Mouse (Mus musculus) monocyte, adult 2 months (primary cell): ENCODE results near the gene Chek1.

Experiments
- DNase-seq, 2 experiments: peaks; one replicate each; pipeline ENCODE4 v3.0.0; 2022; ENCODE audit warnings: low spot score in 2 of 2, low read depth in 1 of 2

The Chek1 gene

DNA sequence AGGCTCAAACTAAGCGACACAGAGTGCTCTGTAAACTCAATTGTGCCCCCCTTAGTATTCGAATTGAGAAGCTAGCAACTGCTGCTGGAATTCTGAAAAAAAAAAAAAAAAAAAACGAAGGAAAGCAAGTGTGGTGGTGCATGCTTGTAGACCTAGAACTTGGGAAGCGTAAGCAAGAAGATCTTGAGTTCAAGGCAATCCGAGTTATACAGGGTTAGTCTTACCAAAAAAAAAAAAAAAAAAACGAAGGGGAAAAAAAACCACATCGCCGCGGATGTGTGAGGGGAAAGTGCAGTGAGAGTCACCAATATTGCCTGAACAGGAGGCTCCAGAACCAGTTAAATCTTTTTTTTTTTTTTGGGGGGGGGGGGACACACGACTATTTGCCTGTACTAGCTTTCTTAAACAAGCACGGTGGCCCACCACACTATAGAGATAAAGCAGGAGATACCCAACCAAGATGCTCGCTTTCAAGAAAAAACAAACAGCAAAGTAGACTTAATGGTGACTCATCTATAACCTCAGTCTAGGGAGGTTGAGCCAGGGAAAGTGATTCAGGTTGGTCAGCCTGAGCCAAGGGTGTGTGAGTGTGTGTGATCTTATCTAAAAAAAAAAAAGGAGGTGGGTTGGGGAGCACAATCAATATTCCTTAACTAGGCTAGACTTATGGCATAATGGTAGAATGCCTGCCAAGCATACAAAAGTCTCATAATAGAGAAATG, at the start of gene Chek1:
Gene Chek1 (minus strand): TSS at position 32 of the 722 bp plus-strand sequence.
- no peak for DNase-seq

DNA sequence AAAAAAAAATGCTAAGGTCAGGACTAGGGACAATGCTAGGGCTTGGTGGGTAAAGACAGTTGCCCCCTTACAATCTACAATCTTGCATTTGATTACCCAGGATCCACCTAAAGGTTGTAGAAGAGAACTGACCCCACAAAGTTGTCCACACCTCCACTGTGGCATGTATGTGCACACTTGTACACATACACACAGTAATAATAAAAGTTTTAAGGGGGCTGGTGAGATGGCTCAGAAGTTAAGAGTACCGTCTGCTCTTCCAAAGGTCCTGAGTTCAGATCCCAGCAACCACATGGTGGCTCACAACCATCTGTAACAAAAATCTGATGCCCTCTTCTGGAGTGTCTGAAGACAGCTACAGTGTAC, 42.2 kb upstream of the Chek1 start:
- DNase-seq = no peak

- peak in 1 of 2 experiments; percentile 8 for DNase-seq
Measured at GRCm38 (mm10) chr9:36768156-36769047, 41.5 kb upstream of the Chek1 start.

DNA sequence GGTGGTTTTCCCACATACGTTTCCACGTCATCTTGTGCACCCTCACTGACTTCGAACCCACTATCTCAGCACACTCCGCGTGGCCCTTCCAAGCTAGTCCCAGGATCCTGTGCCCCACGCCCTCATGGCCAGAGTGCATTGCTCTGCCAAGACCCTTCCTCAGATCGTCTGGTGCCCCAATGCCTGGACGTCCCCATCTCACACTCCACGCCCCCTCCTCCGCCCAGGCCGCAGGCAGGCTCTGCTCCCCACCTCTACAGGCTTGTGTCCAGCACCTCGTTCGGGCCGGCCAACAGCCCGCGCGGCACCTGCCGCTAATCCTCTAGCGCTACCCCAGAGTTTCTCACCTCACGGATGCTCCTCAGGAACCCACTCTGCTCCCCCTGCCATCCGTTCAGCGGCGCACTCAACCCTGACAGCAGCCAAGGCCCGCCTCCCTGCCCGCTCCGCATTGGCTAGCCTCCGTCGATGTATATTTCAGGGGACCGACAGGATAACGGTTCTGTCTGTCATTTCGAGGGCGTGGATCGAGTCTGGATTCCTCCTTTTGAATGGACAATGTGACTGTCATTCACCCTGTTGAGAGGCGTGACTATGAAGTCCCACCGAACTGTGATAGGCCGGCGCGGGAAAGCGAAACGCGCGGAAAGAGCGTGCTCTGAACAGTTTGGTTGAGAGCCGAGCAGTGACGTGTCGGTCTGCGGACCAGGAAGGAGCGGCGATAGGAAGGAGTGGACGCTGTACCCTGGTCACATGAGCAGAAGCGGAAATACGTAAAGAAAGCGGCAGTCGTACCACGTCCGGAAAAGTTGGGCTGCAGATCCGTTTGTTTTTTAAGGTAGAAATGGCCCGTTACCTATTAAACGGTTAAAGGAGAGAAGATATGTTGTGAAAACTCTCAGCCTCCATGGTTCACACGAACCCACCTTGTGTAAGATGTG, 40.6 kb upstream of the Chek1 start, which contains the start of gene Stt3a:
Gene Stt3a (minus strand): TSS at position 477 of the 941 bp plus-strand sequence.
- DNase-seq = peak; percentile 94 to 96

DNA sequence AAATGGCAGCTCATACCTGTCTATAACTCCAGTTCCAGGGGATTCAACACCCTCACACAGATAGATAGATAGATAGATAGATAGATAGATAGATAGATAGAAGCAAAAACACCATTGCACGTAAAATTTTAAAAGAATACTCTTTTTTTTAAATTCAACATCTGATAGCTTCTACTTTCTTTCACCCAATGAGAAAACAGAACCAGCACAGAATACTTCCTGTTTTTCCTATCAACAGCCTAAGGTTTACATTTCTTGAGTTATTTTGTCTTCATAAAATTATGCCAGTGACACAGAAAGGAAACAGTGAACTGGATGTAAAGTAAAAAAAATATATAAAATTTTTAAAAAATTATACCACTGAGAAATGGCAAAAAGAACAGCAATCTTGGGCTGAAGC, 37.5 kb upstream of the Chek1 start:
- DNase-seq = no peak

GRCm38 (mm10) chr9:36726131-36727033, 483 bp downstream of the Chek1 start:
- DNase-seq = peak; percentile 53 to 75

DNA sequence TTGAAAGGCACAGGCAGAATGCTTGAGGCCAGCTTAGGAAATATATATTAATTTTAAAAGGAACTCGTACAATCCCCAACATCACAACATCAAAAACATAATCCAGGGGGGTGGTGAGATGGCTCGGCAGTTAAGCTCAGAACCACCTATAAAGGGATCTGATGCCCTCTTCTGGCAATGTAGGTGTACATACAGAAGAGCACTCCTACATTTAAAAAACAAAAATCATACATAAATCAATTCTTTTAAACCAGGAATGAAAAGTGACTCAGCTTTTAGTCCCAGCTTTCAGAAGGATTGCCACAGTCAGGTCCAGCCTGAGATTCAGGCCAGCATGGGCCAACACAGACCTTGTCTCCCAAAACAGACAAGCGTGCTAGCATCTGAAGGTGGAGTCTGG, 10.2 kb downstream of the Chek1 start:
- no peak for DNase-seq

DNA sequence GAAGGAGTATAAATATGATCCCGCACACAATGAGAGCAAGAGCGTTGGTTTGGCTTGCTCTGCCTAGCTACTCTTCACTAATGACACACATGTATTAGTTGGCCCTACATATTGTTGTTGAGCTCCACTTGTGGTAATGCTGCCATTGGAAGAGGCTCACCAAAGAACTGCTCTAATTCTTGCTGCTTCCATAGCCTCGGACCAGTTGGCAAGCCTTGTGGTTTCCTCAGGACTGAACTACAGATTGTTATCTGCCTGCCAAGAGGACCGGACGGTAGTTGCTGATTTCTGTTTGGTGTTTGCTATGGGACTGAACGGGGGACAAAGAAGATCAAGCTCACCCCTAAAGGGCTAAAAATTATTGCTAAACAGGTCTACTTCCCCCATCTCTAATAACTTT, 19.6 kb downstream of the Chek1 start:
- no peak for DNase-seq

- DNase-seq = no peak
Measured at GRCm38 (mm10) chr9:36705923-36706322, 20.9 kb downstream of the Chek1 start.

DNA sequence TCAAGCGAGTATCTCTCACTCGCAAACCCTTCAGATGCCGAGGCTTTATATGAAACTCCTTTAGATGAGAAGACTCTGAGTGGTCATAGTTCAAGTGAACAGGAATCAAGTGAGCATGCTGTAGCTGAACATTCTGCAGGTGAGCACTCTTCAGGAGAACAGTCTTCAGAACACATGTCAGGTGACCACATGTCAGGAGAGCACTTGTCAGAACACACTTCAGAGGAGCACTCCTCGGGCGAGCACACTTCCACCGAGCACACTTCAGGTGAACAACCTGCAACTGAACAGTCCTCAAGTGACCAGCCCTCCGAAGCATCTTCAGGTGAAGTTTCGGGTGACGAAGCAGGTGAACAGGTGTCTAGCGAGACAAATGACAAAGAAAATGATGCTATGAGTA, 32.6 kb downstream of the Chek1 start:
- no peak for DNase-seq

GRCm38 (mm10) chr9:36692920-36693319, 33.9 kb downstream of the Chek1 start, which contains the start of gene Acrv1:
Acrv1 (plus strand) TSS chr9:36693220.
- no peak for DNase-seq

- DNase-seq = no peak
Measured at GRCm38 (mm10) chr9:36687329-36687728, 39.5 kb downstream of the Chek1 start.

DNA sequence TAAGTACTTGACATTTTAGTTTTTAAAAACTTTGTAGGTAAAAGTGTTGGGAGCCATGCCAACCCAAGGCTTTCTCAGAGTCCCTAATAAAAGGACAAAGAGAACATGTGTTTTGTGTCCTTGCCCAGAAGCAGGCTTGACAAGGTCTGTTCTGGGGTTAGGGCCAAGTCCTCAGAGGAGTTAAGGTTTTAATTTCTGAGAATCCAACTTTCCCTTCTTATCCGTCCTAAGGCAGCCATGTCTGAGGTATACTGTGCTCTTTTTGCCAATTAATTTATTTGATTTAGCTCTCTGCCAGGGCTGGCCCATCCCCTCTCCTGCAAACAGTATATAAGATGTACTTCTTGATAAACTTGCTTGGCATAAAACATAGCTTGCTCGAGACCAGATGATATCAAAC, 45.4 kb downstream of the Chek1 start:
- DNase-seq = no peak
